Mouse (Mus musculus) thymus, adult 2 months (tissue): Measurements from ENCODE around the gene Pcgf5. TPM values are rescaled to one million over a fixed set of nuclear protein-coding genes. Genes with fewer than 3 reads are reported as not detected.

Source experiments
- DNase-seq: peaks from one replicate; pipeline ENCODE4 v3.0.0; 2021
- H3K27ac ChIP-seq: fragments of 200-500 bp; 2 replicates; pipeline ENCODE4 v1.5.1; 2012; ENCODE audit warnings: low read length, control low read depth; ENCODE audit not compliant: control insufficient read depth, insufficient read depth
- H3K27me3 ChIP-seq: fragments of 200-500 bp; 2 replicates; pipeline ENCODE4 v1.6.1; 2012; ENCODE audit warnings: mild to moderate bottlenecking, low read length, moderate library complexity, mixed read lengths; ENCODE audit not compliant: control insufficient read depth, insufficient read depth
- H3K36me3 ChIP-seq: fragments of 200-500 bp; 2 replicates; pipeline ENCODE4 v1.6.1; 2012; ENCODE audit warnings: mild to moderate bottlenecking, low read length, moderate library complexity; ENCODE audit not compliant: control insufficient read depth, insufficient read depth
- H3K4me1 ChIP-seq: fragments of 200-500 bp; replicated peaks from 2 replicates; pipeline ENCODE4 v1.6.1; 2012; ENCODE audit warnings: low read length; ENCODE audit not compliant: control insufficient read depth, insufficient read depth
- H3K4me3 ChIP-seq: fragments of 200-500 bp; 2 replicates; pipeline ENCODE4 v1.5.1; 2012; ENCODE audit warnings: mild to moderate bottlenecking, low read length, control low read depth, moderate library complexity; ENCODE audit not compliant: control insufficient read depth, insufficient read depth
- CTCF ChIP-seq: fragments of 200-500 bp; IDR thresholded peaks from 2 replicates; pipeline ENCODE4 v1.5.1; 2012; ENCODE audit warnings: mild to moderate bottlenecking, control low read depth, low read length, moderate library complexity, borderline replicate concordance; ENCODE audit not compliant: control insufficient read depth, poor library complexity, insufficient read depth; ENCODE audit errors: extremely low read depth
- POLR2A ChIP-seq: fragments of 200-500 bp; IDR thresholded peaks from 2 replicates; pipeline ENCODE4 v1.6.1; 2012; ENCODE audit warnings: mild to moderate bottlenecking, low read length, control low read depth, moderate library complexity; ENCODE audit not compliant: control insufficient read depth, poor library complexity, insufficient read depth; ENCODE audit errors: extremely low read depth
- WGBS: fragments of 180-500 bp; shearing (Covaris S2); methylation state at CpG from one replicate; pipeline ENCODE4 v1.1.7; 2018; 5-methylcytosine and 5-hydroxymethylcytosine counted together
- polyA plus RNA-seq: library from polyadenylated mRNA; depleted of rRNA; stranded (reverse); fragments of >200 nt; gene quantifications from 2 replicates; pipeline ENCODE4 v1.2.3, GENCODE M21; 2012; rRNA removed

The Pcgf5 gene
- polyA plus RNA-seq, 1 experiment: 21.2 TPM

- 80% methylated on average over 3 of the region's 3 CpGs for WGBS
- Histone ChIP-seq H3K36me3 (no peaks in the 10 kb centered on the region), H3K27me3 (no peaks in the 10 kb centered on the region), H3K4me3 (no peak overlapping the region), H3K27ac (no peak overlapping the region), H3K4me1 (no peaks in the 10 kb centered on the region)
- TF ChIP-seq POLR2A (no peak), CTCF (no peak)
- DNase-seq: no peak
Measured at GRCm38 (mm10) chr19:36495555-36495954, 147.4 kb downstream of the Pcgf5 start.

- DNase-seq: no peak
- Histone ChIP-seq H3K4me3 (no peak overlapping the region), H3K27ac (no peak overlapping the region), H3K36me3 (no peaks in the 10 kb centered on the region), H3K27me3 (no peaks in the 10 kb centered on the region), H3K4me1 (no peaks in the 10 kb centered on the region)
- WGBS: 83% methylated on average over 4 of the region's 4 CpGs
- TF ChIP-seq CTCF (no peak), POLR2A (no peak)
Measured at GRCm38 (mm10) chr19:36496532-36496931, 148.4 kb downstream of the Pcgf5 start.

GRCm38 (mm10) chr19:36497067-36497466 is 149.0 kb downstream of the Pcgf5 start:
- WGBS: 96% methylated on average over 4 of the region's 4 CpGs
- Histone ChIP-seq H3K36me3 (no peaks in the 10 kb centered on the region), H3K4me3 (no peak overlapping the region), H3K4me1 (no peaks in the 10 kb centered on the region), H3K27ac (no peak overlapping the region), H3K27me3 (no peaks in the 10 kb centered on the region)
- TF ChIP-seq CTCF (no peak), POLR2A (no peak)
- no peak for DNase-seq

GRCm38 (mm10) chr19:36497744-36498143 is 149.6 kb downstream of the Pcgf5 start:
- no peak for TF ChIP-seq CTCF
- no peak for TF ChIP-seq POLR2A
- no peak overlapping the region for H3K27ac ChIP-seq
- H3K4me1 ChIP-seq: no peaks in the 10 kb centered on the region
- no peak overlapping the region for H3K4me3 ChIP-seq
- no peaks in the 10 kb centered on the region for H3K36me3 ChIP-seq
- DNase-seq: no peak
- WGBS: 89% methylated on average over 5 of the region's 5 CpGs
- no peaks in the 10 kb centered on the region for H3K27me3 ChIP-seq

- H3K27me3 ChIP-seq: no peaks in the 10 kb centered on the region
- WGBS: 94% methylated on average over 2 of the region's 2 CpGs
Measured at GRCm38 (mm10) chr19:36504716-36505115, 156.6 kb downstream of the Pcgf5 start.

More at GRCm38 (mm10) chr19:36504716-36505115, 156.6 kb downstream of the Pcgf5 start:
- Histone ChIP-seq H3K4me3 (no peak overlapping the region), H3K27ac (no peak overlapping the region), H3K4me1 (no peaks in the 10 kb centered on the region), H3K36me3 (no peaks in the 10 kb centered on the region)
- TF ChIP-seq POLR2A: no peak
- no peak for TF ChIP-seq CTCF
- DNase-seq: no peak

Other genes with a start within 250 kb of the Pcgf5 start
- 0.59 and 7.7 TPM in 2 replicates for gene Ankrd1, start 228.2 kb upstream of the Pcgf5 start, polyA plus RNA-seq
- 2.3 and 2.6 TPM in 2 replicates for gene Hectd2, start 206.3 kb downstream of the Pcgf5 start, polyA plus RNA-seq